Mouse (Mus musculus): ENCODE results near the gene Mrps7.

Gene Mrps7

DNA sequence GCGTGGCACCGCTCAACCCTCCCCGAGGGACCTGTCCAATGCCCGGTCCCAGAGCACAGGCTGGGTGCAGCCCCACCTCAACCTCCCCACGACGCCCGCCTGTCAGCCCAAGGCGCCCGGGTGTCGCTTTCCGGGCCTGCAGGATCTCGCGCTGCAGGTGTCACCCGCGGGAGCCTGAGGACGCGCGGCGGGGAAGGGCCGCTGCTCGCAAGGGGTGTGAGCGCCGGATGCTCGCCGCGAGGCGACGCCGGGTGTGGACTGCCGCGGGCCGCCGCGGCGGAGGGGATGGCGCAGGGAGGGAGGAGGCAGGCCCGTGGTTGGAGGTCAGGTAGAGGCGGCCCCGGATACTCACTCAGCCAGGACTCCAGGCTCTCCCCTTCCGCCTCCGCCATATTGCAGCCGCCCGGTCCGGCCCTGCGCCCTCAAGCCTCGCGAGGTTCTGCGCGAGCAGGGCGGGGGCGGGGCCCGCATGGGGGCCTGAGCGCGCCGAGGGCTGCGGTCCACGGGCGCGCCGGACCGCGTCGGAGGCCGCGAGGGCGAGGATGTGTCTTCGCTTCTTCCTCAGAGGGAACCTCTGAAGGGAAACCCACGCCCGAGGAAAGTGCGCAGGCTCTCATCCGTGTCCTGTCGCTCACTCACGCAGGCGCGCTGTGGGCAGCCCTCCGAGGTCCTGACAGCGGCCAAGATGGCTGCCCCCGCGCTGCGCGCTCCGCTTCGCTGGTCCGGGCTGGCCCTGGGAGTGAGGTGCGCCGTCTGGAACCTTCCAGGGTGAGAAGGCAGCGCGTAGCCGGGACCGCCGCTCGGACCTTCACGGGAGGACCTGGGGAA, at the start of gene Mrps7, which contains the start of gene Gga3:
Gene Mrps7 (plus strand): TSS at position 450 of the 828 bp plus-strand sequence.
Gene Gga3 (minus strand): TSS at position 576 of the 828 bp plus-strand sequence.
- in situ Hi-C loops (cut with MboI; ENCODE audit: low pct_unique_long_range_greater_than_20kb in 1 of 2, low sequenced_read_pairs in 2 of 2, unreplicated experiment in 1 of 2) = no loop called here

DNA sequence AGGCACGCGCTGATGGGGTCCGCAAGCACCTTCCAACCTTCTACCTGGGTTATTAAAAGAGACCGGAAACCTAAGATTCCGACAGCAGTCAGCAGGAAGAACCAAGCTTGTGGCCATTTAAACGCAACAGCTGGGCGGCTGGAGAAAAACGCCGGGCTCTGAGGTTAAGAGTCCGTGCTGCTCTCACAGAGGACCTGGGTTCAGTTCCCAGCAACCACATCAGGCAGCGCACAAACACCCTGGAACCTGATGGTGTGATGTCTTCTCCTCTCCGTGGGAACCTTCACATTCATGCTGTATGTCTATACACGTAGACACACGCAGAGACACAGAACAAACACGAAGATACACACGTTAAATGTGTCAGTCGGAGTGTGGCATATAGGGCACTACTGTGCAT, 48.0 kb upstream of the Mrps7 start:
- in situ Hi-C loops (cut with MboI; ENCODE audit: low pct_unique_long_range_greater_than_20kb in 1 of 2, low sequenced_read_pairs in 2 of 2, unreplicated experiment in 1 of 2) = no loop called here

DNA sequence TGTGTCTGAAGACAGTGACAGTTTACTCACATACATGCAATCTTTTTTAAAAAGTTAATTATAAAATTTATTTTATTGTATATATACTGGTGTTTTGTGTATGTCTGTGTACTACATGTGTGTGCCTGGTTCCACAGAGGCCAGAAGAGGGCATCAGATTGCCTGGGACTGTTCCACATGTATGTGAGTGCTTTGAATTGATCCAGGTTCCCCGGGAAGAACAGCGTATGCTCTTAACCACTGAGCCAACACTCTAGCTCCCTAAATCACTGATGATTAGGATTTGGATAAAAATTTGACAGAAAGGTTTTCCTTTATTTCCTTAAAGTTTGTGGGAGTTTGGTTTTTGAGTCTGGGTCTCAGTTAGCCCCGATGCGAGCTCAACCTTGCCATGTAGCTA, 40.3 kb upstream of the Mrps7 start:
- in situ Hi-C loops (cut with MboI; ENCODE audit: low pct_unique_long_range_greater_than_20kb in 1 of 2, low sequenced_read_pairs in 2 of 2, unreplicated experiment in 1 of 2) = no loop called here

DNA sequence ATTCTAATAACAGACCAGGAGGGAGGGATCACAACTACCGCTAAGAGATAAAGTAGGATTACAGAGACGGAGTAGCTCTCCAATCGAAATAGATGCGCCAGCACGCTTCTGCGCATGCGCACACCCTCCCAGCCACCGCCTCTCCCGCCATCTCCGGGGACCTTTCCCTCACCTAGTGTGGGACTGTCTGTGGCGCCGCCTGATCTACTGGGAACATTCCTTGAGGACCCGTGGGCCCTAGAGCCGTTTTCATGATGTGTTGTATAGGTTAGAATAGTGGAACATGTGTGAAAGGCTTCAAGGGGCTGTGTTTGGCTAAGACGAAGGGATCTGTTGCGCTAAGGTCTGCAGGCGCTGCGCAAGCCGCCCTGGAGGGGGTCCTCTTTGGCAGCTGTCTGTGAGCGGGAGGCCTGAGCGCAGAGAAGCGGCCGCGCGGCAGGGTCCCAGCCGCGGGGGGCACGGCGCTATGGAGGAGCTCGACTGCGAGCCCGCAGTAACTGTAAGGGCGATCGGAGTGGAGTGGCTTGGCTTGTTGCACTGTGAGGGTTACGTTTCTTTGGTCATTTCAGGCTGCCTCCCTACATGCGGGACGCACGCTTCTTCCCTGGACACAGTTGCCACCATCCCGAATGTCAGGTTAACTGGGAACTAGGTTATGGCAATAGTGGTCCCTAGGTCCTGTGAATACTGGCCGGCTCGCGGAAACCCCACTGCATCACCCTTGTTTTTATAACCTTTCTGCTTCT, 39.5 kb upstream of the Mrps7 start, which contains the start of gene Nup85:
Gene Nup85 (plus strand): TSS at position 371 of the 746 bp plus-strand sequence.
- in situ Hi-C loops (cut with MboI; ENCODE audit: low pct_unique_long_range_greater_than_20kb in 1 of 2, low sequenced_read_pairs in 2 of 2, unreplicated experiment in 1 of 2) = no loop called here

DNA sequence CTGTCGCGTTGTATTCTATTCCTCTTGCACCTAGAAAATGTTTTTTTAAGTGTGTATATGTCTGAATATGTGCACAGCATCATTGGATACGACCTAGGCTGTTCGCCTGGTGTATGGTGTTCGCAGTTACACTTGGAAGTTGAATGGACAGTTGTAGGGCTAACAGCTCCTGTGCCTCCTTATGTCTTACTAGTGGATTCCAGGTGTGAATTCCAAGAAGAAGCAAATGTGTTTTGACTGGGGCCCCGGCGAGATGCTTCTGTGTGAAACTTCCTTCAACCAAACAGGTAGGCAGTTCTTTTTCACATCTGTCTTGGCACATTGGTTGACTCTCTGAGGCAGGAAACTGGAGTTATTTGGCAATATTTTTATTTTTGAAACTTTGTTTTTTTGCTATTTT, 38.8 kb upstream of the Mrps7 start:
- in situ Hi-C loops (cut with MboI; ENCODE audit: low pct_unique_long_range_greater_than_20kb in 1 of 2, low sequenced_read_pairs in 2 of 2, unreplicated experiment in 1 of 2) = no loop called here

DNA sequence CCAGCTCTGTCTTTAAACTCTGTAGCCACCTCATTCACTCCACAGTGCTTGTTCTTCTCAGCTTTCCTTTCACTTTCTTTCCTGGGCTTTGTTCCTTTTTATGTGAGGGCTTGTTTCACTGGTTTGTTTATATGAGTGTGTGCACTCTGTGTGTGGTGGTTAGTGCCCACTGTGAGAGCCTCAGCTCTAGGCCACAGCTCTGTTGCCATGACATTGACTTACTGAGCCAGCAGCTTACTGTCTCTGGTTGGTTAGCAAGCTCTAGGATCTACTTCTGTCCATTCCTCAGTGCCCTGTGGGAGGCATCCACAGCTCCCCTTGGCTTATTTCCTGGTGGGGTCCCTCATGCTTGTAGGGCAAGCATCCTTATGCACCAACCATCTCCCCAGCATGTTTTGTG, 24.6 kb upstream of the Mrps7 start:
- in situ Hi-C loops (cut with MboI; ENCODE audit: low pct_unique_long_range_greater_than_20kb in 1 of 2, low sequenced_read_pairs in 2 of 2, unreplicated experiment in 1 of 2) = no loop called here

DNA sequence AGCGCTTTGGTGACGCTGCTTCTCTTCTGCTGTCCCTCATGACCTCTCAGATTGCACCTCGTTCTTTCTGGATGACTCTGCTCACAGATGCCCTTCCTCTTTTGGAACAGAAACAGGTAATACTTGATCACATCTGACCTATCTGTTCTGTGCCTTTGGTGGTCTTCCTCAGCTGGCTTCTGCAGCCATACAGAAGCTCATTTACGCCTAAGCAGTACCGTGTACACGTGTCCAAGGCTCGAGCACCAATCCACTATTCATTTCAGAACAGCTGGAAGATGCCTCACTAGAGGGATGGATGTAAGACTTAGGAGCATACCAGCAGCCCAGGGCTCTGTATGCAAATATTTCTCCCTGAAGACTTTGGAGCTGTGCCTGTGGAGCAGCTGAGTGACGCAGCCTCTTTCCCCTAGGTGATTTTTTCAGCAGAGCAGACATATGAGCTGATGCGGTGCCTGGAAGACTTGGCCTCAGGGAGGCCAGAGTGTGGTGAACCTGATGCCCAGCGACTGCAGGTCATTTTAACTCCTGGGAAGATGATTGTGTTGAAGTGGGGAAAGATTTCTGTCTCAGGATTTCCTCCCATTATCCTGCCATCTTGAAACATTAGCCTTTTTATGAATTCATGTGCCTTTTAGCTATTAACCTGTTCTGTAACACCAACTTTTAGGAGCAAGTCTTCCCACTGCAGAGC, 20.7 kb upstream of the Mrps7 start:
- in situ Hi-C loops (cut with MboI; ENCODE audit: low pct_unique_long_range_greater_than_20kb in 1 of 2, low sequenced_read_pairs in 2 of 2, unreplicated experiment in 1 of 2) = no loop called here

DNA sequence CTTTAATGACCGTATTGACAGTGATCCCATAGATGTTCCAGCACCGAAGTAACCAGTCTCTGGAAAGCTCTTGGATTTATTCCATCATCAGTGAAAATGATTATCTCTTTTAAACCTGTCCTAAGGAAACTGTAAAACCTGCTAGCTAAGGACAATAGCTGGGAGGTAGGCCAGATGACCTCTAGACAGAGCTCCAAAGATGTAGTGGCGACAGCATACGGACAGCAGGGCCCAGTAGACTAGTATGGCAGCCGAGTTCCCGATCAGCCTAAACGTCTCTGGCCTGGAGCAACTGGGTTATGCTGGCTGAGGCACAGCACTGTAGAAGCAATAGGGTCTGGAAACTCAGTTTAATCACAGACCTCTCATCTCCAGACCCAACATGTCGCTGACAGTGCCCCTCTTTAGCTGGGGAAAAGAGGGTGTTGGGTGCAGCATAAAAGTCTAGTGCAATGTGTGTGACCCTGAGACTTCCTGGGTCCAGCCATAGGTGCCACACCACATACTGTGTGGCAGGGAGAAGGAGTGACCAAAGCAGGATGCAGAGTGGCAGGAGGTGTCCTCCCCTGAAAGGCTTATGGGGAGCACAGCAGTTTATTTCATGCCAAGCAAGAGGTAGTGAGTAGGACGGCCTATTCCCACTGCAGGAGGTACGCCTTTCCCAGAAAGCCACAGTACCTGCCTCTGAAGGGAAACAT, 19.2 kb upstream of the Mrps7 start:
- in situ Hi-C loops (cut with MboI; ENCODE audit: low pct_unique_long_range_greater_than_20kb in 1 of 2, low sequenced_read_pairs in 2 of 2, unreplicated experiment in 1 of 2) = no loop called here

DNA sequence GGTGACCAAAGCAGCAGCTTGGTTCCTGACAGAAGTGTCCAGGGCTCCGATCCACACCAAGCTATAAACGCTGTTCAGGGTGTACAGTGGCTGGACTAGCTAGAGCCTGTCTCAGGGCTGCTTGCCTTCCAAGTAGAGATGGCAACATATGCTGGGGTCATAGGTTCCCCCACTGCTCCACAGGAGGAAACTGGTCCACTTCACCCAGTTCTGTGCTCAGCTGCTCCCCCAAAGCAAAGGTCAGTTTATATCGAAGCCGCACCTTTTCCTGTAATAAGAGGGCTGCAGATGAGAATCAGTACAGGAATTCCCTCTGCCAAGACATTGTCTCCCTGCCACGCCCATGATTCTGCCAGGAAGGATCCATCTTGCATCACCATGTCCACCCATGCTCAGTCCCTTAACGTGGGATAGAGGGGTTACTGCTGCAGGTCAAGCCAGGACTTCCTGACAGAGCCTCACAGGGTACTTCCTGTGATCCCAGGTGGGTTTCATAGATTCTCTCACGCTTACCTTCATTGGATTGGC, 18.1 kb upstream of the Mrps7 start:
- in situ Hi-C loops (cut with MboI; ENCODE audit: low pct_unique_long_range_greater_than_20kb in 1 of 2, low sequenced_read_pairs in 2 of 2, unreplicated experiment in 1 of 2) = no loop called here

DNA sequence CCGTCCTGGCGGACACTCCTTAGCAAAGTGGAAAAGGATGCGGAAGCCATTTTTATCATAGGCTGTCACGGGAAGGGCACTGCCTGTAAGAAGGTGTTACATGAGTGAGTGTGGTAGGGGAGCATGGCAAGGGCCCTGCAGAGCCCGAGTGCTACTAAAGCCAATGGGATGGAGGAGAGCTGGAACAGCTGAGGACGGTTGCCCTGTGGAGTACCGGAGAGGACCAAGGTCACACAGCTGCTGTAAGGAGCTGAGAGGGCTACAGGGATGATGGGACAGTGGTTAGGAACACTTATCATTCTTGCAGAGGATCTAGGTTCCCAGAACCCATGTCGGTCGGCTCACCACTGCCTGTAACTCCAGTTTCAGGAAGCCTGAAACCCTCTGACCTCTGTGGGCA, 17.3 kb upstream of the Mrps7 start:
- in situ Hi-C loops (cut with MboI; ENCODE audit: low pct_unique_long_range_greater_than_20kb in 1 of 2, low sequenced_read_pairs in 2 of 2, unreplicated experiment in 1 of 2) = no loop called here

DNA sequence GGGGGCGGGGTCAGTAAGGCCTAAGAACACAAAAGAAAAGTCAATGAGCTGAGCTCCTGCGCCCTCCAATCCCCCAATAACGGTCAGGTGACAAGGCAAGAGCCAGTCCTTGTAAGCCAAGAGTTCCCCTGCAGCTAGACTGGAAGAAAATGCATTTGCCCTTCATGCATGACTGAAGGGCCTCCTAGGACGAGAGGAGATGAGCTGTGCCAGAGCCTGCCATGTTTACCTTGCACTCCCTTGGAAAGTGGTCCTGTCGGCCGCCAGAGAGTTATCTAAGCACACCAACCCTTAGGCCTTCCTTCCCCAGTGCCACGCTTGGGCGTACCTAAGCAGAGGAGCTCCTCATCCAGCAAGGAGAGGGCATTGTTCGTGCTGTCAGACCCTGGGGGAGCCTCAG, 15.7 kb upstream of the Mrps7 start:
- in situ Hi-C loops (cut with MboI; ENCODE audit: low pct_unique_long_range_greater_than_20kb in 1 of 2, low sequenced_read_pairs in 2 of 2, unreplicated experiment in 1 of 2) = no loop called here

DNA sequence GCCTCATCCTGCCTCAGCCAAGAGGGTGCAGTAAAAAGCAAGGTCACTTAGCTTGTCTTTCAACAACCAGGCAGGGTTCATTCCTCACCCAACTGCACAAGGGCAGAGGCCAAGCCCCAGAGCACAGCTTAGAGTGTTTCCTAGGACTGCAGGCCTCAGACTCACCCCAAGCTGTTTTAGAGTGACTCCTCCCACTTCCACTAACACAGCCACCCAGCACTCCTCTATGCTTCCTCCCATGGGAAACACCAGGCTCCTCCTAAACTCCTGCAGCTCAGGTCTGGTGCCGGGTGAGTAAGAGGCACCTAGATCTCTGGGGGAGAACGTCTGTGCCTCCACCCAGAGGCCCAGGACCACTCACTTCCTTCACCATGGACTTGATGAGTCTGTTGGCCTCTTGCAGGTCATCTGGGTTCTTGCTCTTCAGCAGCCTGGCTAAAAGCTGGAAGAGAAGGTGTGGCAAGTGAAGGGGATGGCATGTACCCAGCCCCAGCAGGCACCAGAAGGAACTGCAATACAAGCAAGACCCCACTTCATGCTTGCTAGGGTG, 13.1 kb upstream of the Mrps7 start:
- in situ Hi-C loops (cut with MboI; ENCODE audit: low pct_unique_long_range_greater_than_20kb in 1 of 2, low sequenced_read_pairs in 2 of 2, unreplicated experiment in 1 of 2) = no loop called here

DNA sequence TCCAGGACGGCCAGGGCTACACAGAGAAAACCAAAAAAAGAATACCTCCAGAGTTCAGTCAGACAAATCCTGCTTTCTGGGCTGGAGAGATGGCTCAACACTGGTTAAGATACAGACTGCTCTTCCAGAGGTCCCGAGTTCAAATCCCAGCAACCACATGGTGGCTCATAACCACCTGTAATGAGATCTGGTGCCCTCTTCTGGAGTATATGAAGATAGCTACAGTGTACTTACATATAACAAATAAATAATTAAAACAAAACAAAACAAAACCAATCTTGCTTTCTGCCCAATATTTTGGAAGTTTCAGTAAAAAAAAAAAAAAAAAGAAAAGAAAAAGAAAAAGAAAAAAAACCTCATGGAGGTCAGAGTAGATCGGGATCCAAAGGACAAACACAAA, 8.5 kb upstream of the Mrps7 start:
- in situ Hi-C loops (cut with MboI; ENCODE audit: low pct_unique_long_range_greater_than_20kb in 1 of 2, low sequenced_read_pairs in 2 of 2, unreplicated experiment in 1 of 2) = no loop called here

DNA sequence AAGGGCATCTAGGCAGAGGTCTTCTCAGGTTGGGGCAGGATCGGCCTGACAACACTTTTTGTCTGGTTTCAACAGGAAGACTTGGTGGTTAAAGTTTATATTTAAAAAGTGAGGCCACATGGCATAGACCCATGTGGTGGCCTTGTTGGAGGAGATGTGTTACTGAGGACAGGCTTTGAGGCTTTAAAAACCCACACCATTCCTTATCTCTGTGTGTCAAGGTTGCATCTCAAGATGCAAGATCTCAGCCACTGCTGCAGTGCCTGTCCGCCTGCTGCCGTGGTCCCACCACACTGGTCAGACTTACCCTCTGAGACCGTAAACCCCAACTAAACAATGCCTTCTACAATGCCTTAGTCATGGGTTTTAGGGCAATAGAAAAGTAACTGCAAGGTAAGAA, 5.4 kb upstream of the Mrps7 start:
- in situ Hi-C loops (cut with MboI; ENCODE audit: low pct_unique_long_range_greater_than_20kb in 1 of 2, low sequenced_read_pairs in 2 of 2, unreplicated experiment in 1 of 2) = no loop called here

DNA sequence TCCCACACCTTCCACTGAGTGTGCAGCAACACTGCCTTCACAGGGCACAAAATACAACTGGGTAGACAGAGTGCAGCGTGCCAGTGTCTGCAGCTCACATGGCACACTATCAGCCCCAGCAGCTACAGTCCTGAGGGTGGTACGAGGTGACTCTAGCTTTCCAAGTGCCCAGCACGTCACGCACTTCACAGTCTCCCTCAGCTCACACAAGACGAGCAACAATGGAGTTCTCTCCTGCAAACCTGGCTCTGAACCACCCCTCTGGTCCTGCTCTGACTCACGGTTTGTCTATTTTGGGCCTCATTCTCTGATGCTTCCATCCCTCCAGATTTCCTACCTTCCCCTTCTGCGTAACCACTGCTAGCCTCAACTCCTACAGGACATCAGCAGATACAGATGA, 4.0 kb upstream of the Mrps7 start:
- in situ Hi-C loops (cut with MboI; ENCODE audit: low pct_unique_long_range_greater_than_20kb in 1 of 2, low sequenced_read_pairs in 2 of 2, unreplicated experiment in 1 of 2) = no loop called here

DNA sequence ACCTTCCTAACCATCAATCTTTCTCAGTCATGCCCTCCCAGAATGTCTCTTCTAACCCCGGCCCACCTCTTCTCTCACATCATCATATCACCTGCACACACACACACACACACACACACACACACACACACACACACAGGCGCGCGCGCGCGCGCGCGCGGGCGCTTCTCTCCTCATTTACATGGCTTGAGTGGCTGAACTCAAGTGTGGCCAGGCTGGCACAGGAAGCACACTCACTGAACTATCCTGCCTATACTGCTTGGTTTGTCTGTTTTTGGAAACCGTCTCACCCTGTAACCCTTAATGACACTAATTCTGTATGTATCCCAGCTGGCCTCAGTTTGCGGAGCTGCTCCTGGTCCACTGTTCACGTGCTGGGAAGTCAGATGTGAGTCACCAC, 3.0 kb upstream of the Mrps7 start:
- in situ Hi-C loops (cut with MboI; ENCODE audit: low pct_unique_long_range_greater_than_20kb in 1 of 2, low sequenced_read_pairs in 2 of 2, unreplicated experiment in 1 of 2) = no loop called here

DNA sequence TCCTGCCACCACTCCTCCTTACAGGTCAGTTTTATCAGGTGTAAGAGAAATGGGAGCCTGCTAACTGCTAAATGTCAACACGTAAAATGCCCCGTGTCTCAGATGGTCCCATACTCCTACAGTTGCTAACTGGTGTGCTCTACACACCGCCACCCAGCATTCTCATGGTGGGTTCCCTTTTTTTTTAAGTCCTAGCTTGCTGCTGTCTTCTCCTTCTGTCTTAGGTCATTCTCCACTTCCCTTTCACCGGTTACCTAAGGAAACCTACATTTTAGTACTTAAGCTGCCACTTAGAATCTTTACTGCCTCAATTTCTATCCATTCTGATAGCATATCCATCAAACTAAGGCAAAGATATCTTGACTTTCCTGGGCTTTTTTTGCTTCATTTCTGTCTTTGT, 2.6 kb upstream of the Mrps7 start:
- in situ Hi-C loops (cut with MboI; ENCODE audit: low pct_unique_long_range_greater_than_20kb in 1 of 2, low sequenced_read_pairs in 2 of 2, unreplicated experiment in 1 of 2) = no loop called here

DNA sequence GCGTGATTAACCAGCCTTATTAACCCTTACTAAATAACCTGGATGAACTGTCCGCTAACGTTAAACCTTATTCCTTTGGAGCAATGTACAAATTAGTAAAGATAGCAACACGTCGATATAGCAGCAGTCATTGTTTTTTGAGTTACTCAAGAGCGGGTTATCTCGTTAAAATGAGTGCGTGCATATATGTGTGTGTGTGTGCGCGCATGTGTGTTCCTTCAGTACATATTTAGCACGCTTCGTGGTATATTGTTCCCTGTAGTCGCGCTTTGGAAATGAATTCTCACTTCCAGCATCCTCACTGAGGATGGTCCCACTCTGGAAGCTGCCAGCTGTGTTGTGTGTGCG, 623 bp upstream of the Mrps7 start:
- in situ Hi-C loops (cut with MboI; ENCODE audit: low pct_unique_long_range_greater_than_20kb in 1 of 2, low sequenced_read_pairs in 2 of 2, unreplicated experiment in 1 of 2) = no loop called here

Measured in mouse embryonic stem cell (cell line).